Mouse (Mus musculus) urinary bladder, postnatal 4 days (tissue): ENCODE results near the gene Gm17018.

ENCODE experiments used
- DNase-seq, 2 experiments: peaks; one replicate each; pipeline ENCODE4 v3.0.0; 2021 to 2022; ENCODE audit warnings: low spot score in 2 of 2

The Gm17018 gene

GRCm38 (mm10) chr19:45587509-45588292, 27.3 kb downstream of the Gm17018 start:
- DNase-seq, result no peak

- DNase-seq, result no peak
Measured at GRCm38 (mm10) chr19:45589761-45590160, 29.3 kb downstream of the Gm17018 start.

- peak in 1 of 2 experiments; percentile 58 for DNase-seq
Measured at GRCm38 (mm10) chr19:45591704-45592103, 31.3 kb downstream of the Gm17018 start.

DNA sequence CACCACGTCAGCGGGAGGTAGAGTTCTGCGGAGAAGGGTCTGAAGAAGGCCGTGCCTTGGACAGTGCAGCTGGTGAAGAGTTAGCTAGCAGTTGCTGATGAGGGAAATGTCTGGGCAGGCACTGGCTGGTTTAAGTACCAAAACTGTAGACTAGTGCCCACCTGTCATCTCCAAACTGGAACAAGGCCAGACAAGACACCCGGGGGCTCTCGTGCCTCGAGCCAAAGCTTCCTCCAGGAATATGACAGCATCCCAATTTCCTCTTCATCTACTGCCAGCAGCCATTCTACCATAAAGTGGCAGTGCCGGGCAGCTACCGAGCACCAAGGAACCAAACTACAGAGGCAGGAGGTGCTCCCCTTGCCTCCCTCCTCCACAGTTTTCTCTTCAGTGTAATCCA, 32.5 kb downstream of the Gm17018 start:
- no peak for DNase-seq

DNA sequence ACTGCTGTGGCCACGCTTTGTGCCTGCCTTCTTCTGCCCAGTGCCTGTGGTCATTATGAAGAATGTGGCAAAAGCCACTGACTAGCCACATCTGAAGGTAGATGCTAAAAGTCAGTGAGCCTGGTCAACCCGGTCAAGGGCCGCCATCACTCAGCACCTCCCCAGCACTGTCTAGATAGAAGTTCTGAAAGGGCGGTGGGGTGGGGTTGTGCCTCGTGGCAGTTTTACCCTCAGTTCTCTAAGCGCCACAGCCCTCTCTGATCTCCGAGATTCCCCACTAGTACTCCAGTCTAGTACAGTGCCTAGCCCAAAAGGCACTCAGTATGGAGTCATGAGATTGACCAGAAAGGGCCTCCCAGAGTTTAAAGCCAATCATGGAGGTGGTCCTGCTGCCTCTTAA, 33.7 kb downstream of the Gm17018 start:
- DNase-seq, result no peak

- DNase-seq, result no peak
Measured at GRCm38 (mm10) chr19:45595481-45595880, 35.1 kb downstream of the Gm17018 start.

- no peak for DNase-seq
Measured at GRCm38 (mm10) chr19:45596019-45596418, 35.6 kb downstream of the Gm17018 start.

GRCm38 (mm10) chr19:45596434-45596833, 36.0 kb downstream of the Gm17018 start:
- no peak for DNase-seq

- no peak for DNase-seq
Measured at GRCm38 (mm10) chr19:45597106-45597505, 36.7 kb downstream of the Gm17018 start.

GRCm38 (mm10) chr19:45602606-45603005, 42.2 kb downstream of the Gm17018 start:
- no peak for DNase-seq

GRCm38 (mm10) chr19:45606701-45607100, 46.3 kb downstream of the Gm17018 start:
- DNase-seq, result no peak

GRCm38 (mm10) chr19:45607479-45607878, 47.1 kb downstream of the Gm17018 start:
- DNase-seq, result no peak

DNA sequence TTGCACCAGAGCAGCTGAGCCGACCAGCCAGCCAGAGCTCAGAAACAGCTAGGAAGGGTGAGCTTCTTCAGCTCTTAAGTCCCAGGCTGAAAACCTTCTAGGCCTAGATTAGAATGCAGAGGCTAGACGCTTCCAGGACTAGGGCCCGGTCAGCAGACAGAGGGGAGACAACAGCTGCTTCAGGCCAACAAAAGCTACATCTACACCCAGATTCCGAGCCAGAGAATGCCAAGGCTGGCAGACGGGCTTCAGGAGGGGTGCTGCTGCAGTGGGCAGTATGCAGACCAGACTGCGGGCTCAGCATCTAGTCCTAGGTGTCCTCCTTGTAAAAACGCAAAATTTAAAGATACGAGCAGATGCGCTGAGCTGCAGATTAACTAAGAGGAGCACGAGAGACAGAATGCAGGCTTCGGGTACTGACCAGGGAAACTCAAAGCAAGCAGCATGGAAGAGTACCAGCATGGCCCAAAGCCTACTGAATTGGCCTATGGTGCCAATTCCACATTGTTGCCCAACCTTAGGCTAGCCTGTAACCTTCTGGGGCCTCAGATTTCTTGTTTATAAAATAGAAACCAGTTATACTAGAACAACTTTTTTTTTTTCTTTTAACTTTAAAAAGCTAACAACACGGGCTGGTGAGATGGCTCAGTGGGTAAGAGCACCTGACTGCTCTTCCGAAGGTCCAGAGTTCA, 48.4 kb downstream of the Gm17018 start:
- DNase-seq, result no peak

- no peak for DNase-seq
Measured at GRCm38 (mm10) chr19:45610823-45611222, 50.4 kb downstream of the Gm17018 start.

- no peak for DNase-seq
Measured at GRCm38 (mm10) chr19:45614375-45614774, 54.0 kb downstream of the Gm17018 start.

GRCm38 (mm10) chr19:45614928-45615327, 54.5 kb downstream of the Gm17018 start:
- DNase-seq, result no peak

- DNase-seq, result no peak
Measured at GRCm38 (mm10) chr19:45615415-45616213, 55.2 kb downstream of the Gm17018 start.

GRCm38 (mm10) chr19:45616214-45616518, 55.8 kb downstream of the Gm17018 start:
- no peak for DNase-seq

DNA sequence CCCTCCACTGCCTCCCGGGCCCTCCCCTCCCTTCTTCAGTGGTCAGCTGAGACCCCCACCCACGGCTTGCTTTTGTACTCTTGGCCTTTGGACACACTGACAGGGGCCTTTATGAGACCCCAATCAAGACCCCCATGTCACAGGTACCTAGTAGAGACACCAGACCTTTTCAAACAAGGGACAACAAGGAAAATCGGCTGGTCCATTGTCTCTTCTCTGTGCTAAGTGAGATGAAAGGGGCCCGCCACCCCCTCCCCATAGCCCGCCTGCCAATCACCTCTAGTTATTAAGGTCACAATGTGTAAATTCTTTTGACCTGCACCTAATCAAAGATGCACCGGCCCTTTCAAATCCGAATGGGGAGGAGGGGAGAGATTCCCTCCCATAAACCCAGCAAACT, 56.3 kb downstream of the Gm17018 start:
- no peak for DNase-seq

- no peak for DNase-seq
Measured at GRCm38 (mm10) chr19:45618184-45618583, 57.8 kb downstream of the Gm17018 start.

GRCm38 (mm10) chr19:45619744-45620501, 59.5 kb downstream of the Gm17018 start:
- DNase-seq, result no peak

GRCm38 (mm10) chr19:45621061-45621460, 60.6 kb downstream of the Gm17018 start:
- no peak for DNase-seq
